Mouse (Mus musculus) forebrain, embryonic 14.5 days (tissue): ENCODE results near the gene Olfm4. TPM values are rescaled to one million over a fixed set of nuclear protein-coding genes. Genes with fewer than 3 reads are reported as not detected.

Source experiments
- ATAC-seq: fragments of 200-750 bp; cut with Nextera tagmentation; 2 replicates; pipeline ENCODE4 v1.8.0; 2017; ENCODE audit warnings: mild to moderate bottlenecking, moderate library complexity
- DNase-seq: peaks from one replicate; pipeline ENCODE4 v3.0.0-alpha.2; 2015; ENCODE audit warnings: low spot score
- H3K27ac ChIP-seq: fragments of 300-500 bp; sonication (generic); 2 replicates; pipeline ENCODE4 v1.5.1; 2014; ENCODE audit warnings: low read depth, mild to moderate bottlenecking, control low read depth, low read length, moderate library complexity
- H3K27me3 ChIP-seq: fragments of 300-500 bp; sonication (generic); replicated peaks from 2 replicates; pipeline ENCODE4 v1.6.1; 2014; ENCODE audit warnings: low read length, control low read depth, mixed read lengths; ENCODE audit not compliant: control insufficient read depth, insufficient read depth
- H3K36me3 ChIP-seq: fragments of 300-500 bp; sonication (generic); 2 replicates; pipeline ENCODE4 v1.6.1; 2014; ENCODE audit warnings: low read length, control low read depth; ENCODE audit not compliant: control insufficient read depth, insufficient read depth
- H3K4me1 ChIP-seq: fragments of 300-500 bp; sonication (generic); 2 replicates; pipeline ENCODE4 v1.6.1; 2014; ENCODE audit warnings: antibody characterized with exemption, low read length, control low read depth; ENCODE audit not compliant: control insufficient read depth, insufficient read depth
- H3K4me2 ChIP-seq: fragments of 300-500 bp; sonication (generic); 2 replicates; pipeline ENCODE4 v1.6.1; 2014; ENCODE audit warnings: mild to moderate bottlenecking, control low read depth, low read length
- H3K4me3 ChIP-seq: fragments of 300-500 bp; sonication (generic); 2 replicates; pipeline ENCODE4 v1.5.1; 2014; ENCODE audit warnings: low read depth, low read length, control low read depth
- H3K9ac ChIP-seq: fragments of 300-500 bp; sonication (generic); 2 replicates; pipeline ENCODE4 v1.6.1; 2014; ENCODE audit warnings: mild to moderate bottlenecking, low read length, control low read depth, moderate library complexity
- H3K9me3 ChIP-seq: fragments of 300-500 bp; sonication (generic); replicated peaks from 2 replicates; pipeline ENCODE4 v1.6.1; 2016; ENCODE audit warnings: low read length, control low read depth, mixed read lengths; ENCODE audit not compliant: control insufficient read depth
- WGBS: fragments of 180-500 bp; shearing (Covaris S2); extraction: QIAGEN DNeasy Blood & Tissue Kit; methylation state at CpG from one replicate; pipeline ENCODE4 v1.1.7; 2014; 5-methylcytosine and 5-hydroxymethylcytosine counted together
- polyA plus RNA-seq: library from polyadenylated mRNA; unstranded; fragments of >200 nt; fragmentation: Nextera tagmentation; extraction: Ambion mirVana; gene quantifications from 2 replicates; pipeline ENCODE4 v1.2.1, GENCODE M21; 2014

Gene Olfm4
- polyA plus RNA-seq, 1 experiment from 2014 or later, result 1.3 TPM

- Histone ChIP-seq H3K9ac (no peak overlapping the region), H3K4me2 (no peak overlapping the region), H3K4me1 (no peaks in the 10 kb centered on the region), H3K4me3 (no peak overlapping the region), H3K27ac (no peak overlapping the region), H3K9me3 (no peaks in the 10 kb centered on the region), H3K36me3 (no peaks in the 10 kb centered on the region), H3K27me3 (no peaks in the 10 kb centered on the region)
- DNase-seq (no peak), ATAC-seq (no peak)
- WGBS, result 93% methylated on average over 3 of the region's 3 CpGs
Observed at GRCm38 (mm10) chr14:80007686-80008085, 23.8 kb downstream of the Olfm4 start.

DNA sequence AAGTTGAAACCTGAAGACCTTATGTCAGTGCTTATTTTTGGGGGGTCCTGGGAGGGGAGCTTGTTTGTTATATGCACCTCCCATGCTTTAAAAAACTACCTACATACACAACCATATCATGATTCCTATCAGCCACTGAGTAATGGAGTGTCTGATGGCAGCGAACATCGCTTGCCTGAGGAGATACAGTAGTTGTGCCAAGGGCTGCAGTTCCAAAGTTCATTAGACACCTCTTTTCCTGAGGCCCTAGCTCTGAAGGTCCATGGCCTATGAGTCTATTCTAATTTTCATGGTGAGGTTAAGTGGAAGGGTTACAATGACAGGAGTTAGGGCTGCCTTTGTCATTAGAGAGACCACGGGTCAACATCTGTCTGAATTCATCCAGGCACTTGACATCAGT is 26.5 kb downstream of the Olfm4 start:
- WGBS, result 88% methylated on average over 3 of the region's 3 CpGs
- no peaks in the 10 kb centered on the region for H3K27me3 ChIP-seq

DNA sequence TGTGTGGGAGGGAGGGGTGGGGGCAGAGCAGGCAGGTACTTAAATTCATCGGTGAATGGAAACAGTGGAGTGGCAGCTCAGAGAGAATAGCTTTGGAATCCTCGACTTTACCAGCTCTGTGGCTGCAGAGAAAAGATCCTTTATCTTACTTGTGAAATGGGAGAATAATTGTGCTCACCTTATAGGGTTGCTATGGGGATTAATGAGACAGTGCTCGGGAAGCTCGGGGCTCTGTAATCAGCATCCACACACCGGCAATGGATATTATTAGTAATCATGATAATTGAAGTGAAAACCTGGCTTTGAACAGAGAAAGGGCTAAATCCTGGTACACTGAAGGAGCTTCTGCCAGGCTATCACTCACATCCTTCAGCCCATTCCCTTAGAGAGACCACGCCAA is 31.1 kb downstream of the Olfm4 start:
- H3K9me3 ChIP-seq, result no peaks in the 10 kb centered on the region
- H3K4me2 ChIP-seq, result no peak overlapping the region
- no peaks in the 10 kb centered on the region for H3K36me3 ChIP-seq
- peaks cover 12% of the 10 kb centered on the region for H3K4me1 ChIP-seq
- 0 out of 2 replicates have a peak overlapping the region, but pooled peaks have one; percentile 35 for H3K27ac ChIP-seq
- DNase-seq, result peak; percentile 40
- peak; percentile 52; the same call in 1 of the 2 replicates for ATAC-seq
- H3K4me3 ChIP-seq, result no peak overlapping the region
- WGBS, result 3% methylated on average over 6 of the region's 6 CpGs
- H3K9ac ChIP-seq, result no peak overlapping the region
- H3K27me3 ChIP-seq, result no peaks in the 10 kb centered on the region

More for the DNA sequence above, 26.5 kb downstream of the Olfm4 start:
- H3K9ac ChIP-seq, result no peak overlapping the region
- ATAC-seq (no peak), DNase-seq (no peak)
- no peak overlapping the region for H3K4me2 ChIP-seq
- H3K36me3 ChIP-seq, result no peaks in the 10 kb centered on the region
- H3K9me3 ChIP-seq, result no peaks in the 10 kb centered on the region
- H3K4me3 ChIP-seq, result no peak overlapping the region
- H3K4me1 ChIP-seq, result peaks cover 5% of the 10 kb centered on the region
- no peak overlapping the region for H3K27ac ChIP-seq

GRCm38 (mm10) chr14:80016112-80016511 is 32.2 kb downstream of the Olfm4 start:
- ATAC-seq, result no peak
- Histone ChIP-seq H3K4me3 (no peak overlapping the region), H3K4me2 (no peak overlapping the region), H3K9ac (no peak overlapping the region), H3K27me3 (no peaks in the 10 kb centered on the region), H3K9me3 (no peaks in the 10 kb centered on the region), H3K36me3 (no peaks in the 10 kb centered on the region), H3K4me1 (peaks cover 12% of the 10 kb centered on the region), H3K27ac (no peak overlapping the region)
- DNase-seq, result no peak

- H3K4me3 ChIP-seq, result no peak overlapping the region
- no peak for ATAC-seq
- no peak overlapping the region for H3K4me2 ChIP-seq
- 69% methylated on average over 6 of the region's 6 CpGs for WGBS
- H3K9me3 ChIP-seq, result no peaks in the 10 kb centered on the region
- H3K4me1 ChIP-seq, result no peaks in the 10 kb centered on the region
- DNase-seq, result peak; percentile 39
- no peaks in the 10 kb centered on the region for H3K36me3 ChIP-seq
- H3K27me3 ChIP-seq, result no peaks in the 10 kb centered on the region
- H3K27ac ChIP-seq, result no peak overlapping the region
- no peak overlapping the region for H3K9ac ChIP-seq
Observed at GRCm38 (mm10) chr14:80026078-80026477, 42.2 kb downstream of the Olfm4 start.

DNA sequence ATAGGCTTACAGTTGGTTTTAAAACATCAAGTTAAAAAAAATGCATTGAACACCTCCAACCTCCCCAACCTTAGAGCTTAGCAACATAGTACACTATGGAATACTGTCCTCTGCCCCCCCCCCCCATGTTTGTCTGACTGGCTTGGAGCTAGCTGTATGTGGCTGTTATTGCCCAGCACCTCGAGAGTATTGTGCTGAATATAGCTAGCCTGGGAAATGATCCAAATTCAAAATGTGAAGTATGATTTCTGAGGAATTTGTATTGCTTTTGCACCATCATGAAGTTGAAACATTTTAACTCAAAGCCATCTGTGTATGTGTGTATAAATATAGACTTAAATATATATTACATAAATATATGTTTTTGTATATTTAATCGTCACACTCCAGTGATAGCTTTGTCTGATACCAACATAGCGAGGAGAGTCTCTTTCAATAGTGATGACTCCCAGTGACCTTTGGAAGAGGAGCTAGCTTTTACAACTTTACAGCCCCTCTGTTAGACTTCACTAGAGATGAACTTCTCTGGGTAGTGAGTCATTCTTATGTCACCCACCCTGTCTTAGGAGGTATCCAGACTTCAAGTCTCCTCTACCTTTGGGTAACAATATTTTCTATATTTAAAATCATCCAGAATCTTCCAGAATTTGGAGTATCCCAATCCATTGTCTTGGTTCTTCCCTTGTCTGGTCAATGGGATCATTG is 45.6 kb downstream of the Olfm4 start:
- no peak overlapping the region for H3K27ac ChIP-seq
- H3K4me1 ChIP-seq, result no peaks in the 10 kb centered on the region
- H3K4me2 ChIP-seq, result no peak overlapping the region
- DNase-seq, result peak; percentile 35
- H3K9me3 ChIP-seq, result no peaks in the 10 kb centered on the region
- H3K27me3 ChIP-seq, result no peaks in the 10 kb centered on the region
- no peak overlapping the region for H3K4me3 ChIP-seq
- 88% methylated on average over 3 of the region's 3 CpGs for WGBS
- H3K9ac ChIP-seq, result no peak overlapping the region
- H3K36me3 ChIP-seq, result no peaks in the 10 kb centered on the region
- no peak; the same call in 1 of the 2 replicates for ATAC-seq

DNA sequence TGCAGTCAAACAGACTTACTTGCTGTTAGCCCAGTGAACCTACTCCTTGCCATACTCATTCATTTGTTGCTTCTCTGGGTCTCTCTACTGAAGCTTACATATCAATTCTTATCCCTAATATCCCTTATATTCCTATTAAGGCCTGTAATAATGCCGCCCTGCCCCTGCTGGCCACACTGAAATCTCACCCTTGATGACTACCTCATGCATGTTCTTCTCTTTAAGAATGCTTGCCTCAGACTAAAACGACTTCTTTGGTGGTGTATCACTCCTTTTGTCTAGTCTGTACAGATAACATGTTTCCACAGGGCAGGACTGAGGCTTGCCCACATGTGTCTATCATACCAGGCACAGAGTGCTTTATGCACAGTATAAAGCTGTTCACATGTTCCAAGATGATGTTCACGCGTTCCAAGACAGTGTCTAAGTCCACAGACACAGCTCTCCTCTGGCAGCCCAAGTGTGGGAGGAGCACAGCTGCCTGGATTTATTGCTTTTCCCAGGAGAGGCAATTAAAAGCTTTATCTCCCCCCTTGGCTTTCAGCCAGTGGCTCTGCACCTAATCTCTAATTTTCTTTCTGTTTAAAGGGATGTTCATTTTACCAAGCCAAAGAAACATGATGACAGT is 55.9 kb downstream of the Olfm4 start:
- ATAC-seq (peak; percentile 72), DNase-seq (peak; percentile 82)
- Histone ChIP-seq H3K4me1 (peaks cover 7% of the 10 kb centered on the region), H3K36me3 (no peaks in the 10 kb centered on the region), H3K9ac (no peak overlapping the region), H3K4me2 (no peak overlapping the region), H3K4me3 (no peak overlapping the region), H3K27me3 (no peaks in the 10 kb centered on the region), H3K9me3 (no peaks in the 10 kb centered on the region; the same call in 1 of the 2 replicates), H3K27ac (no peak overlapping the region)
- WGBS, result 47% methylated on average over 4 of the region's 4 CpGs

DNA sequence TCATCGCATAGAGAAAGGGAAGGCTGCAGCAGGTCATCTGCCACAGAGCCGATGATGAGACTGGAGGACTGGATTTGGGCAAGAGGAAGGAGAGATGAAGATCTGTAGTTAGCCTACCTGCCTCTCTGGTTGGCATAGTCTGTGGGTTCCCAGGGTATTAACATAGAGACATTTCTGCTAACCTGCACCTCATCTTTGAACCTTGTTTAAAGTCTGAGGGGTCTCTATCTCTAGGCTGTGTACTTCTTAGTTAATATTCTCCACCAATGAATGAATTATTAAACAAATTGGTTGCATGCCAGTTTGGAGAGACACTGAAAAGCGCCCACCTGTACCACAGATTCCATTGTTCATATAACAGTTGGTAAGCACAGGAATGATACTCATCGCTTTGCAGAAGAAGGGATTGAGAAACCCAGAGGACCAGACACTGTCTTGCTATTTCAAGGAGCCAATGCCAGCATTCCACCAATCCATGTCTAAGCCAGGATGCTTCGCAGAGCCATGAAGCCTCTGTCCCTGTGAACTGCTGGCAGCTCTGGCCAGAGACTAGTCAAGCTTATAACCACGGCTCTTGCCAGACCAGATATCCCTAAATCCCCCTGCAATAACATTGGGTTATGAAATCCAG is 62.3 kb downstream of the Olfm4 start:
- H3K4me2 ChIP-seq, result no peak overlapping the region
- no peaks in the 10 kb centered on the region; the same call in 1 of the 2 replicates for H3K9me3 ChIP-seq
- no peak for ATAC-seq
- H3K27ac ChIP-seq, result no peak overlapping the region
- H3K4me1 ChIP-seq, result no peaks in the 10 kb centered on the region
- H3K4me3 ChIP-seq, result no peak overlapping the region
- no peaks in the 10 kb centered on the region for H3K27me3 ChIP-seq
- H3K9ac ChIP-seq, result no peak overlapping the region
- DNase-seq, result no peak
- no peaks in the 10 kb centered on the region for H3K36me3 ChIP-seq
- 91% methylated on average over 6 of the region's 6 CpGs for WGBS
